In genomic region chr14:121316631-121317311, GRCm38 (mm10) we compare ENCODE assay signal across 13 mouse cellular contexts.
DNase-seq lines count a peak whose midpoint lies in the region; ATAC-seq and TF ChIP-seq lines count a peak whose summit lies in the region.
"Had no signal": no experiment of that assay in that cellular context is flagged by ENCODE, and none has a peak within 500 bp of the region (broad histone marks: within the 10 kb centered on the region; RNA-seq: fewer than 3 reads in every experiment).

No protein-coding gene starts in this region.

- intact Hi-C loops in heart, postnatal 25 days (cut with DNase I), result no loop called here

- peaks cover 48 to 71% of the 10 kb centered on the region in 2 experiments for H3K4me1 ChIP-seq in heart, embryonic 14.5 days (ENCODE audit: control insufficient read depth in 2 of 2, insufficient read depth in 2 of 2, low read length in 2 of 2)
- peaks cover 28% of the 10 kb centered on the region for H3K4me1 ChIP-seq in midbrain, embryonic 13.5 days (replicated peaks)
- H3K4me1 ChIP-seq in midbrain, embryonic 10.5 days, result peaks cover 21% of the 10 kb centered on the region
- peaks cover 2% of the 10 kb centered on the region; the same call in 1 of the 2 replicates for H3K4me1 ChIP-seq in forebrain, postnatal 0 days (ENCODE audit: insufficient read depth)
- peaks cover 31% of the 10 kb centered on the region for H3K4me1 ChIP-seq in neural tube, embryonic 15.5 days

- H3K4me3 ChIP-seq in heart, embryonic 14.5 days (ENCODE audit: control insufficient read depth in 1 of 2, insufficient read depth in 1 of 2, low read depth in 1 of 2, low read length in 2 of 2), result no peak overlapping the region
- H3K4me3 ChIP-seq in midbrain, embryonic 13.5 days (replicated peaks), result no peak overlapping the region
- H3K4me3 ChIP-seq in midbrain, embryonic 10.5 days, result no peak overlapping the region
- no peak overlapping the region for H3K4me3 ChIP-seq in forebrain, postnatal 0 days (ENCODE audit: low read depth, low read length)
- no peak overlapping the region for H3K4me3 ChIP-seq in neural tube, embryonic 15.5 days (replicated peaks)

- no peak for DNase-seq in heart, postnatal 25 days (ENCODE audit: low spot score)
- DNase-seq in midbrain, embryonic 10.5 days (ENCODE audit: low spot score), result no peak
- no peak for DNase-seq in forebrain, postnatal 0 days
- no peak for DNase-seq in ovary, postnatal 14 days (ENCODE audit: low spot score)
- DNase-seq in layer of hippocampus, postnatal 10 days (ENCODE audit: low spot score in 2 of 2), result no peak
- DNase-seq: gastrocnemius, postnatal 36 days; right cerebral cortex, postnatal 14 days; thymus, postnatal 14 days had no signal

- 38% methylated on average over 13 of the region's 13 CpGs for WGBS in heart, embryonic 14.5 days
- WGBS in midbrain, embryonic 13.5 days, result 78% methylated on average over 13 of the region's 13 CpGs
- WGBS in midbrain, embryonic 10.5 days, result 87% methylated on average over 13 of the region's 13 CpGs
- WGBS in forebrain, postnatal 0 days, result 61% methylated on average over 13 of the region's 13 CpGs
- 37% methylated on average over 13 of the region's 13 CpGs for WGBS in neural tube, embryonic 15.5 days

- peak; percentile 34; the same call in 1 of the 2 replicates for ATAC-seq in heart, embryonic 14.5 days (ENCODE audit: insufficient number of reproducible peaks, insufficient read depth, low FRiP score, low read depth)
- peak; percentile 25; the same call in 1 of the 2 replicates for ATAC-seq in midbrain, embryonic 13.5 days
- ATAC-seq in forebrain, postnatal 0 days, result peak; percentile 39; the same call in 1 of the 2 replicates
- ATAC-seq in neural tube, embryonic 15.5 days (ENCODE audit: low FRiP score), result peak; percentile 38; the same call in 1 of the 2 replicates
- ATAC-seq: activated CD4-positive, CD25-positive, alpha-beta regulatory T cell, adult 4 months had no signal

- no peaks in the 10 kb centered on the region for H3K9me3 ChIP-seq in heart, embryonic 14.5 days (ENCODE audit: control insufficient read depth, low read length)
- 0 out of 2 replicates have a peak, but pooled peaks cover 2% of the 10 kb centered on the region for H3K9me3 ChIP-seq in midbrain, embryonic 13.5 days
- H3K9me3 ChIP-seq in midbrain, embryonic 10.5 days (replicated peaks), result peaks cover 4% of the 10 kb centered on the region; the same call in 1 of the 2 replicates
- no peaks in the 10 kb centered on the region for H3K9me3 ChIP-seq in forebrain, postnatal 0 days (ENCODE audit: low read length)
- no peaks in the 10 kb centered on the region for H3K9me3 ChIP-seq in neural tube, embryonic 15.5 days (replicated peaks)

- TF ChIP-seq CTCF in forebrain, postnatal 0 days (IDR thresholded peaks at IDR 0.05; ENCODE audit: low read depth), result no peak

- peak overlapping the region; percentile 28 for H3K9ac ChIP-seq in heart, embryonic 14.5 days (ENCODE audit: low read length)
- no peak overlapping the region for H3K9ac ChIP-seq in midbrain, embryonic 13.5 days (replicated peaks)
- H3K9ac ChIP-seq in forebrain, postnatal 0 days, result no peak overlapping the region
- no peak overlapping the region for H3K9ac ChIP-seq in neural tube, embryonic 15.5 days (replicated peaks)
- H3K9ac ChIP-seq: liver, embryonic 14.5 days had no signal

- H3K27me3 ChIP-seq in heart, embryonic 14.5 days (ENCODE audit: control insufficient read depth, insufficient read depth, low read length), result no peaks in the 10 kb centered on the region
- H3K27me3 ChIP-seq in midbrain, embryonic 13.5 days, result no peaks in the 10 kb centered on the region
- H3K27me3 ChIP-seq in midbrain, embryonic 10.5 days (ENCODE audit: low read depth, poor library complexity, severe bottlenecking), result no peaks in the 10 kb centered on the region
- no peaks in the 10 kb centered on the region for H3K27me3 ChIP-seq in forebrain, postnatal 0 days (ENCODE audit: insufficient read depth, low read length)
- no peaks in the 10 kb centered on the region for H3K27me3 ChIP-seq in neural tube, embryonic 15.5 days (replicated peaks)

- H3K27ac ChIP-seq in heart, embryonic 14.5 days (replicated peaks in 1 of 2; ENCODE audit: control insufficient read depth in 1 of 2, insufficient read depth in 1 of 2, low read depth in 2 of 2, low read length in 2 of 2), result peak overlapping the region; percentile 36 to 83
- no peak overlapping the region for H3K27ac ChIP-seq in midbrain, embryonic 13.5 days
- H3K27ac ChIP-seq in midbrain, embryonic 10.5 days (replicated peaks), result no peak overlapping the region
- H3K27ac ChIP-seq in forebrain, postnatal 0 days (ENCODE audit: low read depth, low read length), result no peak overlapping the region
- 0 out of 2 replicates have a peak overlapping the region, but pooled peaks have one; percentile 8 for H3K27ac ChIP-seq in neural tube, embryonic 15.5 days (replicated peaks)
- H3K27ac ChIP-seq: liver, embryonic 14.5 days had no signal

- no peaks in the 10 kb centered on the region for H3K36me3 ChIP-seq in heart, embryonic 14.5 days (ENCODE audit: control insufficient read depth, insufficient read depth, low read length)
- no peaks in the 10 kb centered on the region for H3K36me3 ChIP-seq in midbrain, embryonic 13.5 days
- peaks cover 7% of the 10 kb centered on the region; the same call in 1 of the 2 replicates for H3K36me3 ChIP-seq in midbrain, embryonic 10.5 days
- no peaks in the 10 kb centered on the region for H3K36me3 ChIP-seq in forebrain, postnatal 0 days (ENCODE audit: insufficient read depth)
- H3K36me3 ChIP-seq in neural tube, embryonic 15.5 days, result no peaks in the 10 kb centered on the region

- H3K4me2 ChIP-seq in heart, embryonic 14.5 days (ENCODE audit: low read length), result peak overlapping the region; percentile 39
- no peak overlapping the region for H3K4me2 ChIP-seq in midbrain, embryonic 13.5 days (replicated peaks)
- H3K4me2 ChIP-seq in forebrain, postnatal 0 days (ENCODE audit: low read depth), result no peak overlapping the region
- 0 out of 2 replicates have a peak overlapping the region, but pooled peaks have one; percentile 1 for H3K4me2 ChIP-seq in neural tube, embryonic 15.5 days

Comparison
In these comparisons a context has a peak if more than half of its experiments do, and no peak if none do; other contexts are left out.
1. H3K27ac ChIP-seq: peak in heart, embryonic 14.5 days (2 of 2) and neural tube, embryonic 15.5 days (single experiment); none in midbrain, embryonic 13.5 days (single experiment), midbrain, embryonic 10.5 days (single experiment) and forebrain, postnatal 0 days (single experiment).
2. H3K4me2 ChIP-seq: peak in heart, embryonic 14.5 days (single experiment) and neural tube, embryonic 15.5 days (single experiment); none in midbrain, embryonic 13.5 days (single experiment) and forebrain, postnatal 0 days (single experiment).
3. Peak in every context shown above with its lines, with median percentiles within 50 percentile points of each other: ATAC-seq.